Mouse (Mus musculus): ENCODE data around the gene Sgms1.

The Sgms1 gene

GRCm38 (mm10) chr19:32263753-32264152 is 125.8 kb downstream of the Sgms1 start:
- peak; percentile 51 for DNase-seq

- no peak for DNase-seq
Observed at GRCm38 (mm10) chr19:32262805-32263572, 126.5 kb downstream of the Sgms1 start.

- DNase-seq = no peak
Observed at GRCm38 (mm10) chr19:32260869-32261688, 128.4 kb downstream of the Sgms1 start.

- no peak for DNase-seq
Observed at GRCm38 (mm10) chr19:32259830-32260229, 129.7 kb downstream of the Sgms1 start.

GRCm38 (mm10) chr19:32259048-32259447 is 130.5 kb downstream of the Sgms1 start:
- no peak for DNase-seq

- DNase-seq = no peak
Observed at GRCm38 (mm10) chr19:32258146-32258545, 131.4 kb downstream of the Sgms1 start.

GRCm38 (mm10) chr19:32257616-32258015 is 131.9 kb downstream of the Sgms1 start:
- DNase-seq = no peak

DNA sequence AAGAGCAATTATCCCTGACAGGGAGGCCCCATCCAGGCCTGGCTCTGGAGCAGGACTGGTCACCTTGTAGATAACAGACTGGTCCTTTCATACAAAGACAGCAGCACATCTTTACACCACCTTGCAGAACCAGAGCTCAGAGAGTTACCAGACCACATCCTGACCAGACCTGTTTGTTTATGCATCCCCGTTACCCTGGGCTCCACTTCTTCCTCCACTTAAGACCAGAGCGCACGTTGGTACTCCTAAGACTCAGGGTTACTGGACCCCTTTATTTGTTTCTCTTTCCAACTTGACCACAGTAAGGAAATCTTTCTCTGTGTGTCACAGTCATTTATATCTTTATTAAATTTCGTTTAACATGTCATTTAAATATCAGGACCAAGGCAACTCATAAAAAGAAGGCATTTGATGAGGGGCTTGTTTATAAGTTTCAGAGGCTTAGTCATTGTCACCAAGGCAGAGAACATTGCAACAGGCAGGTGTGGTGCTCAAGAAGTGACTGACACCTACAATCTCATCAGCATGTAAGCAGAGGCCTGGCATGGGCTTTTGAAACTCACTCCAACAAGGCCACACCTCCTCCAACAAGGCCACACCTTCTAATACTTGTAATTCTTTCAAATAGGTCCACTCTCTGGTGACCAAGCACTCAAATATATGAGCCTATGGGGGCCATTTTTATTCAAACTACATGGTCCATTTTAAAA is 132.7 kb downstream of the Sgms1 start:
- DNase-seq = peak; percentile 34

GRCm38 (mm10) chr19:32255429-32256185 is 133.9 kb downstream of the Sgms1 start:
- no peak for DNase-seq

DNA sequence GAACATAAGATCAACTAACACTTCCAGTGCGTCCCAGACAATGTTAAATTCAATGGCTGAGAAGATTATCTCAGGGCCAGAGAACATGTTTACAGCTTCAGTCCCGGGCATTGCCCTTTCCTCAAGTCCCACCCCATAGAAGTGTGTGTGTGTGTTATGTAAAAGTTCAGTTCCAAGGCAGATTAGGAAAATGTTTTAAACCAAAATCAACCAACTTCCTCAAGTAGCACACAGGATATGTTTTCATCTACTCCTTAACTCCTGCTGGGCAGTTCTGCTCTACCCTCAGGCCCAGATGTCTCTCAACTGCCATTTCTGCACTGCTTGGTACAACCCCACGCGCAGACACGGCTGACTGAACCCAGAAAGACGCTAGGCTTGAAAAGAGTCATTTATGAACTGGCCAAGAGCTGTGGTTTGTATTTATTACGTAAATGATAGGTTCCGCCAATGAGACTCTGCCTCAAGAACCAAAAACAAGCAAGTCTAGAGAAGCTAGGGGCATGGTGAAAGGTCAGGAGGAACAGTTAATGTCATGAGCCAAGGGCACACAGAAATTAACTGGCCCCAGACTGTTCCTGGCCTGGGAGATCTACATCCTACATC is 134.7 kb downstream of the Sgms1 start:
- DNase-seq = no peak

DNA sequence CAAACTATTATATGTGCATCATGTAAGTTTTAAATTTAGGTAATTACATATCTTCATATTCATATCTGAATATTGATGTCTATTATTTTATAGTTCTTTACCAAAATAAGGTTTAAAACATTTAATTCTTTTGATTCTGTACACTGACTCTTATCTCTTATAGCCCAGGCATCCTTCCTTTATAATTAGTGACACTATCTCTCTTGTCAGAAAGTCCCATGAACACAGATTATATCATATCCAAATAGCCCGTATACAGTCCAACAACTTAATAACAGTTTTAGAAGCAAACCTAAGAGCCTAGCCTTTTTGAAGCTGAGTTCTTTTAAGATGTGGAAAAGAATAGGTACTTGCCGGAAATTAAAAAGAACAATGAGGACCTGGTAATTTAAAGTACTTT is 135.3 kb downstream of the Sgms1 start:
- DNase-seq = no peak

GRCm38 (mm10) chr19:32252987-32253386 is 136.5 kb downstream of the Sgms1 start:
- peak; percentile 33 for DNase-seq

- no peak for DNase-seq
Observed at GRCm38 (mm10) chr19:32252451-32252850, 137.1 kb downstream of the Sgms1 start.

- DNase-seq = no peak
Observed at GRCm38 (mm10) chr19:32249181-32250130, 140.1 kb downstream of the Sgms1 start.

- DNase-seq = no peak
Observed at GRCm38 (mm10) chr19:32244881-32245280, 144.6 kb downstream of the Sgms1 start.

- no peak for DNase-seq
Observed at GRCm38 (mm10) chr19:32243246-32243645, 146.3 kb downstream of the Sgms1 start.

- no peak for DNase-seq
Observed at GRCm38 (mm10) chr19:32242153-32242552, 147.4 kb downstream of the Sgms1 start.

GRCm38 (mm10) chr19:32240417-32240990 is 149.0 kb downstream of the Sgms1 start:
- DNase-seq = peak; percentile 66

- peak; percentile 87 for DNase-seq
Observed at GRCm38 (mm10) chr19:32239925-32240324, 149.6 kb downstream of the Sgms1 start.

- no peak for DNase-seq
Observed at GRCm38 (mm10) chr19:32239459-32239792, 150.1 kb downstream of the Sgms1 start.
